Mouse (Mus musculus) limb, embryonic 15.5 days (tissue): ENCODE measurements around the gene Bin2. TPM values are rescaled to one million over a fixed set of nuclear protein-coding genes. Genes with fewer than 3 reads are reported as not detected.

Experiments
- ATAC-seq: fragments of 200-750 bp; cut with Nextera tagmentation; 2 replicates; pipeline ENCODE4 v1.8.0; 2017; ENCODE audit warnings: low read depth, moderate TSS enrichment; ENCODE audit not compliant: insufficient number of reproducible peaks, low FRiP score, low TSS enrichment
- H3K27ac ChIP-seq: fragments of 300-500 bp; sonication (generic); 2 replicates; pipeline ENCODE4 v1.5.1; 2015; ENCODE audit warnings: moderate library complexity, mild to moderate bottlenecking, inconsistent platforms
- H3K27me3 ChIP-seq: fragments of 300-500 bp; sonication (generic); 2 replicates; pipeline ENCODE4 v1.6.1; 2015; ENCODE audit warnings: inconsistent platforms
- H3K36me3 ChIP-seq: fragments of 300-500 bp; sonication (generic); 2 replicates; pipeline ENCODE4 v1.6.1; 2015; ENCODE audit warnings: inconsistent platforms
- H3K4me1 ChIP-seq: fragments of 300-500 bp; sonication (generic); 2 replicates; pipeline ENCODE4 v1.6.1; 2015; ENCODE audit warnings: inconsistent platforms
- H3K4me2 ChIP-seq: fragments of 300-500 bp; sonication (generic); 2 replicates; pipeline ENCODE4 v1.6.1; 2015; ENCODE audit warnings: mild to moderate bottlenecking, inconsistent platforms
- H3K4me3 ChIP-seq: fragments of 300-500 bp; sonication (generic); 2 replicates; pipeline ENCODE4 v1.5.1; 2015; ENCODE audit warnings: mild to moderate bottlenecking, inconsistent platforms
- H3K9ac ChIP-seq: fragments of 300-500 bp; sonication (generic); 2 replicates; pipeline ENCODE4 v1.6.1; 2015; ENCODE audit warnings: inconsistent platforms
- H3K9me3 ChIP-seq: fragments of 300-500 bp; sonication (generic); 2 replicates; pipeline ENCODE4 v1.6.1; 2016; ENCODE audit warnings: inconsistent platforms
- WGBS: fragments of 180-500 bp; shearing (Covaris S2); methylation state at CpG from one replicate; pipeline ENCODE4 v1.1.7; 2015; 5-methylcytosine and 5-hydroxymethylcytosine counted together
- microRNA-seq: library from miRNA; unstranded; fragments of <30 nt; microRNA quantifications from one replicate; pipeline ENCODE4, GENCODE M21; 2016
- polyA plus RNA-seq: library from polyadenylated mRNA; unstranded; fragments of >200 nt; fragmentation: Nextera tagmentation; extraction: Ambion mirVana; gene quantifications from 2 replicates; pipeline ENCODE4 v1.2.1, GENCODE M21; 2015

Gene Bin2
- polyA plus RNA-seq, 1 experiment from 2014 or later, result 4.9 TPM

DNA sequence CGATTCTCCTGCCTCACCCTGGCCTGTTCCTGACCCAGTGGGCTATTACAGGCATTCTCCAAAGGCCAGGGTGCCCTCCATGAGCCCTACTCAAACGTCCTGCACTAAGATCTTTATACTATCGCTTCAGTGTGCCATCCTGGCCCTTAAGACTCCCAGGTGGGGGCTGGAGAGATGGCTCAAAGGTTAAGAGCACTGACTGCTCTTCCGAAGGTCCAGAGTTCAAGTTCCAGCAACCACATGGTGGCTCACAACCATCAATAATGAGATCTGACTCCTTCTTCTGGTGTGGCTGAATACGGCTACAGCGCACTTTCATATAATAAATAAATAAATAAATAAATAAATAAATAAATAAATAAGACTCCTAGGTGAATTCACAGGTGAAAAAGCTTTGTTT, 76.5 kb downstream of the Bin2 start:
- Histone ChIP-seq H3K4me1 (no peaks in the 10 kb centered on the region), H3K4me3 (no peak overlapping the region), H3K4me2 (no peak overlapping the region), H3K9ac (no peak overlapping the region), H3K27me3 (no peaks in the 10 kb centered on the region), H3K36me3 (peaks cover 9% of the 10 kb centered on the region; the same call in 1 of the 2 replicates), H3K27ac (no peak overlapping the region), H3K9me3 (no peaks in the 10 kb centered on the region)
- 79% methylated on average over 6 of the region's 6 CpGs for WGBS
- ATAC-seq, result no peak

Small RNA genes lying within 50 kb of the gene (microRNA-seq; reads per million reads assigned to microRNA genes)
- gene Mir6961, result not detected

Other genes starting within 250 kb of the Bin2 start
- gene Gm5475, start 247.4 kb downstream of the Bin2 start, polyA plus RNA-seq, result 0.06 TPM in 1 of 2 replicates, not detected in the other
- gene Slc11a2, start 244.5 kb downstream of the Bin2 start, polyA plus RNA-seq, result 20.6 and 21.6 TPM in 2 replicates
- 29.6 and 30.5 TPM in 2 replicates for gene Letmd1, start 200.5 kb downstream of the Bin2 start, polyA plus RNA-seq
- gene Csrnp2, start 174.1 kb downstream of the Bin2 start, polyA plus RNA-seq, result 13.6 and 15.9 TPM in 2 replicates
- 24.9 and 25.4 TPM in 2 replicates for gene Tfcp2, start 117.5 kb downstream of the Bin2 start, polyA plus RNA-seq
- gene Pou6f1, start 69.6 kb downstream of the Bin2 start, polyA plus RNA-seq, result 4.9 and 7.4 TPM in 2 replicates
- 166 and 185 TPM in 2 replicates for gene Dazap2, start 54.2 kb downstream of the Bin2 start, polyA plus RNA-seq
- gene Smagp, start 32.6 kb downstream of the Bin2 start, polyA plus RNA-seq, result 34.8 and 36.6 TPM in 2 replicates
- gene Cela1, start 18.4 kb upstream of the Bin2 start, polyA plus RNA-seq, result 4.2 and 6.3 TPM in 2 replicates
- 6.3 and 7.3 TPM in 2 replicates for gene Galnt6, start 59.8 kb upstream of the Bin2 start, polyA plus RNA-seq
- gene Slc4a8, start 92.2 kb upstream of the Bin2 start, polyA plus RNA-seq, result 3.2 and 3.7 TPM in 2 replicates
- 1.3 and 3.1 TPM in 2 replicates for gene Scn8a, start 200.3 kb upstream of the Bin2 start, polyA plus RNA-seq